Mouse (Mus musculus) kidney, embryonic 15.5 days (tissue): ENCODE measurements around the gene Slc27a5. TPM values are rescaled to one million over a fixed set of nuclear protein-coding genes. Genes with fewer than 3 reads are reported as not detected.

Experiments used
- polyA plus RNA-seq: library from polyadenylated mRNA; unstranded; fragments of >200 nt; fragmentation: Nextera tagmentation; extraction: Ambion mirVana; gene quantifications from 2 replicates; pipeline ENCODE4 v1.2.1, GENCODE M21; 2015

Slc27a5 gene
- polyA plus RNA-seq, 1 experiment from 2014 or later = 0.44 TPM

Other genes with a start within 250 kb of the Slc27a5 start
- 7.9 and 8.9 TPM in 2 replicates for gene Zscan18, start 194.6 kb downstream of the Slc27a5 start, polyA plus RNA-seq
- gene Zfp329, start 179.3 kb downstream of the Slc27a5 start, polyA plus RNA-seq = 15.8 and 16.4 TPM in 2 replicates
- 32.3 and 34.0 TPM in 2 replicates for gene Zfp110, start 163.4 kb downstream of the Slc27a5 start, polyA plus RNA-seq
- gene Zfp128, start 117.0 kb downstream of the Slc27a5 start, polyA plus RNA-seq = 3.7 and 3.8 TPM in 2 replicates
- 19.3 and 19.9 TPM in 2 replicates for gene Zscan22, start 100.4 kb downstream of the Slc27a5 start, polyA plus RNA-seq
- 1,034 and 1,085 TPM in 2 replicates for gene Rps5, start 75.9 kb downstream of the Slc27a5 start, polyA plus RNA-seq
- 0.45 and 0.77 TPM in 2 replicates for gene Rnf225, start 70.8 kb downstream of the Slc27a5 start, polyA plus RNA-seq
- 9.8 and 11.4 TPM in 2 replicates for gene Zfp324, start 32.4 kb downstream of the Slc27a5 start, polyA plus RNA-seq
- 11.2 and 13.3 TPM in 2 replicates for gene Zfp446, start 20.3 kb downstream of the Slc27a5 start, polyA plus RNA-seq
- gene Trim28, start 922 bp upstream of the Slc27a5 start, polyA plus RNA-seq = 283 and 298 TPM in 2 replicates
- gene Zbtb45, start 11.8 kb upstream of the Slc27a5 start, polyA plus RNA-seq = 22.1 and 24.8 TPM in 2 replicates
- gene Chmp2a, start 36.6 kb upstream of the Slc27a5 start, polyA plus RNA-seq = 144 and 146 TPM in 2 replicates
- gene Ube2m, start 40.1 kb upstream of the Slc27a5 start, polyA plus RNA-seq = 113 and 114 TPM in 2 replicates
- 2.8 and 4.3 TPM in 2 replicates for gene Mzf1, start 56.6 kb upstream of the Slc27a5 start, polyA plus RNA-seq
- not detected in 2 replicates for gene Vmn1r85, start 97.0 kb upstream of the Slc27a5 start, polyA plus RNA-seq
- not detected in 2 replicates for gene Vmn1r86, start 121.7 kb upstream of the Slc27a5 start, polyA plus RNA-seq
- gene Vmn1r87, start 142.0 kb upstream of the Slc27a5 start, polyA plus RNA-seq = not detected in 2 replicates
- not detected in 2 replicates for gene Vmn1r88, start 161.4 kb upstream of the Slc27a5 start, polyA plus RNA-seq
- not detected in 2 replicates for gene Vmn1r89, start 214.8 kb upstream of the Slc27a5 start, polyA plus RNA-seq